Mouse (Mus musculus) embryonic facial prominence, embryonic 11.5 days (tissue): ENCODE measurements at regions not wholly inside any gene's neighbourhood (a gene's known extent, or its start where the extent isn't known, plus 50 kb on each side); places are given as distances from the start of the nearest gene placed in this dataset.
A peak's percentile ranks its signal among the peaks of the same experiment; 100 is the strongest.

Source experiments
- ATAC-seq: fragments of 200-750 bp; cut with Nextera tagmentation; replicated peaks from 2 replicates; pipeline ENCODE4 v1.8.0; 2017; ENCODE audit warnings: low read depth; ENCODE audit not compliant: insufficient number of reproducible peaks, low FRiP score, low TSS enrichment
- DNase-seq: peaks from one replicate; pipeline ENCODE4 v3.0.0-alpha.2; 2015; ENCODE audit warnings: low spot score
- H3K27ac ChIP-seq: fragments of 300-500 bp; sonication (generic); replicated peaks from 2 replicates; pipeline ENCODE4 v1.5.1; 2014; ENCODE audit warnings: mild to moderate bottlenecking, low read depth, low read length, control low read depth
- H3K27me3 ChIP-seq: fragments of 300-500 bp; sonication (generic); 2 replicates; pipeline ENCODE4 v1.6.1; 2014; ENCODE audit warnings: mild to moderate bottlenecking, low read length, moderate library complexity, mixed read lengths; ENCODE audit not compliant: control insufficient read depth, insufficient read depth
- H3K36me3 ChIP-seq: fragments of 300-500 bp; sonication (generic); replicated peaks from 2 replicates; pipeline ENCODE4 v1.6.1; 2014; ENCODE audit warnings: low read depth, mild to moderate bottlenecking, low read length, moderate library complexity, mixed read lengths; ENCODE audit not compliant: control insufficient read depth, insufficient read depth
- H3K4me1 ChIP-seq: fragments of 300-500 bp; sonication (generic); 2 replicates; pipeline ENCODE4 v1.6.1; 2014; ENCODE audit warnings: low read length, mixed read lengths; ENCODE audit not compliant: control insufficient read depth, insufficient read depth
- H3K4me2 ChIP-seq: fragments of 300-500 bp; sonication (generic); 2 replicates; pipeline ENCODE4 v1.6.1; 2014; ENCODE audit warnings: low read depth, mild to moderate bottlenecking, control low read depth, low read length, moderate library complexity
- H3K4me3 ChIP-seq: fragments of 300-500 bp; sonication (generic); 2 replicates; pipeline ENCODE4 v1.5.1; 2014; ENCODE audit warnings: low read depth, low read length, control low read depth
- H3K9ac ChIP-seq: fragments of 300-500 bp; sonication (generic); replicated peaks from 2 replicates; pipeline ENCODE4 v1.6.1; 2014; ENCODE audit warnings: mild to moderate bottlenecking, control low read depth, low read length
- H3K9me3 ChIP-seq: fragments of 300-500 bp; sonication (generic); replicated peaks from 2 replicates; pipeline ENCODE4 v1.6.1; 2016; ENCODE audit warnings: mild to moderate bottlenecking, low read length, inconsistent platforms, mixed read lengths; ENCODE audit not compliant: control insufficient read depth
- WGBS: fragments of 180-500 bp; shearing (Covaris S2); extraction: QIAGEN DNeasy Blood & Tissue Kit; methylation state at CpG from one replicate; pipeline ENCODE4 v1.1.7; 2014; 5-methylcytosine and 5-hydroxymethylcytosine counted together

DNA sequence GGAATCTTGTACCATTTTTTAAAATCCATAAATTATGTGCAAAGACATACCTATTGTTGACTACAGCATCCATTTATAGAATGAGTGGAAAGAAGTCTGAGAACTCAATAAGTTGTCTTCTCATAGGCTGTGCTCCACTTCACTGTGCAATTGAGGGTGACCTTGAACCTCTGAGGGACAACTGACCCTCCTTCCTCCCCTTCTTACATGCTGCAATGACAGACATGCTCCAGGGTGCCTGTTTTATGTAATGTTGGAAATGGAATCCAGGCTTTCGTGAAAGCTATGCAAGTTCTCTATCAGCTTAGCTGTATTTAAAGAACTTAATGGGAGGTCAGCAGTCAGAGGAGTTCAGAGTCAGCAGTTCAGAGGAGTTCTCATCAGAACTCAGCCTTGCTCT lies 118.9 kb upstream of the Vegfc start:
- Histone ChIP-seq H3K4me1 (no peaks in the 10 kb centered on the region), H3K4me3 (no peak overlapping the region), H3K27ac (no peak overlapping the region), H3K4me2 (no peak overlapping the region), H3K9me3 (no peaks in the 10 kb centered on the region), H3K9ac (no peak overlapping the region), H3K36me3 (no peaks in the 10 kb centered on the region), H3K27me3 (no peaks in the 10 kb centered on the region)
- 47% methylated on average over 1 of the region's 1 CpGs for WGBS
- no peak for DNase-seq
- no peak for ATAC-seq

- H3K27ac ChIP-seq = no peak overlapping the region
- WGBS = 95% methylated on average over 1 of the region's 1 CpGs
- no peaks in the 10 kb centered on the region for H3K27me3 ChIP-seq
- H3K9ac ChIP-seq = no peak overlapping the region
- no peak for ATAC-seq
- no peak overlapping the region for H3K4me3 ChIP-seq
- H3K36me3 ChIP-seq = no peaks in the 10 kb centered on the region
- DNase-seq = no peak
- H3K4me2 ChIP-seq = no peak overlapping the region
- no peaks in the 10 kb centered on the region for H3K4me1 ChIP-seq
- no peaks in the 10 kb centered on the region for H3K9me3 ChIP-seq
These were observed 114.4 kb upstream of the Vegfc start for GRCm38 (mm10) chr8:53962993-53963392.

DNA sequence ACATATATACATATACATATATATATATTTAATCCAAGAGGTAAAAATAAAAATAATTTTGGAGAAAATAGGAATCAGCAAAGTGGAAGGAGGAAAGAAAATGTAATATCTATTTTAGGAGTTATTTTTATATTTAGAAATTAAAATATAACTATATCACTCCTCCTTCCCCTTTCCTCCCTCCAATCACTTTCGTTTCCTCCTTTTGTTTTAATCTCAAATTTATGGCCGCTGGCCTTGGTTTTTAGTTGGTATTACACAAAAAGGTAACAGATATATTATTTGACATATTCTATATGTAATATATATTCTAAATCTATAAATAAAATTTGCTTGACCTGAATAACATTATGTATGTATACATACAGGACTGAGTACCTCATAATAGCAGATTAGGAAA lies 93.1 kb upstream of the Vegfc start:
- H3K27ac ChIP-seq = no peak overlapping the region
- WGBS = 89% methylated on average over 2 of the region's 2 CpGs
- H3K4me3 ChIP-seq = no peak overlapping the region
- H3K4me2 ChIP-seq = no peak overlapping the region
- H3K36me3 ChIP-seq = no peaks in the 10 kb centered on the region
- no peaks in the 10 kb centered on the region for H3K9me3 ChIP-seq
- no peak for ATAC-seq
- H3K4me1 ChIP-seq = no peaks in the 10 kb centered on the region
- H3K27me3 ChIP-seq = no peaks in the 10 kb centered on the region
- H3K9ac ChIP-seq = no peak overlapping the region
- DNase-seq = no peak

DNA sequence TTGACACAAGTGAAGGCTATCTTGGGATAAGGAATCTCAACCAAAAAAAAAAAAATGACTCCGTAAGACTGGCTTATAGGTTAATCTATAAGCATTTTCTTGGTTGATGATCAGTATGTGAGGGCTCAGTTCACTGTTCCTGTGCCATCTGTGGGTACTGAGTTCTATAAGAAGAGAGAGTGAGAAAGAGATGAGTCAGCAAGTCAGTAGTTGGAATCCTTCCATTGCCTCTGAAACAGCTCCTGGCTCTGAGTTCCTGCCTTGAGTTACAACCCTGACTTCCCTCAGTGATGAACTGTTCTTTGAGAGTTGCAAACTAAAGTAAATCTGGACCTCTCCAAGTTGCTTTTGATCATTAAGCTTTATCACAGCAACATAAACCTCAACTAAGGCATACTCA lies 91.7 kb upstream of the Vegfc start:
- Histone ChIP-seq H3K4me1 (no peaks in the 10 kb centered on the region), H3K36me3 (no peaks in the 10 kb centered on the region), H3K4me2 (no peak overlapping the region), H3K27me3 (no peaks in the 10 kb centered on the region), H3K9ac (no peak overlapping the region), H3K4me3 (no peak overlapping the region), H3K9me3 (no peaks in the 10 kb centered on the region), H3K27ac (no peak overlapping the region)
- DNase-seq (no peak), ATAC-seq (no peak)
- 93% methylated on average over 1 of the region's 1 CpGs for WGBS

DNA sequence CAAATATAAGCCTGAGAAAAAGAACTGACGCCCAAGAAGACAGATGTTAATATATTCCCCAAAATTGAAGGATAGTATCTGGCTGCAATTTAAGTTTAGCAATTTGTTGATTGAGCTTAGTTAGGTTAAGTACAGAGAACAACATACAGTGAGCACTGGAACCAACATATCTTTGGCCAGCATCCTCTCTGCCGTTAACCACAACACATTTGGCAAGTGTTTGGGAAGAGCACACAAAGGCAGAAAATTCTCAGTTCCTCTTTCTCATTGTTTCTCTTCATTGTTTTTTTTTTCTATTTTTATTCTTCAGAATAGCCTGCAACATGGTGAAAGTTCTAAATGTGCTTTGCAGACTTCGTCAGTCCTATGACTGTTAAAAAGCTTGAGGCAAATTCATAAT lies 83.2 kb upstream of the Vegfc start:
- Histone ChIP-seq H3K36me3 (no peaks in the 10 kb centered on the region), H3K27ac (no peak overlapping the region), H3K27me3 (no peaks in the 10 kb centered on the region), H3K9me3 (no peaks in the 10 kb centered on the region), H3K4me1 (no peaks in the 10 kb centered on the region), H3K4me2 (no peak overlapping the region), H3K4me3 (no peak overlapping the region), H3K9ac (no peak overlapping the region)
- ATAC-seq = no peak
- WGBS = 90% methylated on average over 3 of the region's 3 CpGs
- DNase-seq = no peak

- H3K4me1 ChIP-seq = no peaks in the 10 kb centered on the region
- no peaks in the 10 kb centered on the region for H3K9me3 ChIP-seq
- no peaks in the 10 kb centered on the region for H3K36me3 ChIP-seq
- no peak overlapping the region for H3K4me3 ChIP-seq
- H3K27ac ChIP-seq = no peak overlapping the region
- ATAC-seq (no peak), DNase-seq (peak; percentile 30)
- WGBS = 61% methylated on average over 2 of the region's 2 CpGs
- no peaks in the 10 kb centered on the region for H3K27me3 ChIP-seq
- H3K9ac ChIP-seq = no peak overlapping the region
- no peak overlapping the region for H3K4me2 ChIP-seq
These were observed 79.9 kb upstream of the Vegfc start for GRCm38 (mm10) chr8:53997461-53997860.

GRCm38 (mm10) chr8:54002948-54003347 lies 74.5 kb upstream of the Vegfc start:
- Histone ChIP-seq H3K4me2 (no peak overlapping the region), H3K4me1 (no peaks in the 10 kb centered on the region), H3K9ac (no peak overlapping the region), H3K9me3 (no peaks in the 10 kb centered on the region), H3K4me3 (no peak overlapping the region), H3K36me3 (no peaks in the 10 kb centered on the region), H3K27ac (no peak overlapping the region), H3K27me3 (no peaks in the 10 kb centered on the region)
- 76% methylated on average over 1 of the region's 1 CpGs for whole genome bisulfite sequencing
- DNase-seq (no peak), ATAC-seq (no peak)

DNA sequence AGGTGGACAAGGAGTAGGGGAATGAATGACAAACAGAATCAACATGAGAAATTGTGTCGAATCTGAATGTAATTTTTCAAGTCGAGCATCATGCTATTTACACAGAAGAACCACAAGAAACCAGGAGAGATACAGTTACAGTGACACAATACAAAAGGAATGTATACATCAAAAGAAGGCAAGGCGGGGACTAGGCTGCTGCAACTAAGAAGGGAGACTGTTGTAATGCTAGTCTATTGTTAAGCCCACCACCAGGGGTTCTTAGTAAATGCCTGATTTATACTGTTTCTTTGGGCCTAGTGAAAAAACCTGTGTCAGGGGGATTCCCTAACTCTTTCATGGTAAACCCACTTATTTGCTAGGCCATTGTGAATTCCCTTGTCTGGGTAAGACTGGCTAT lies 63.3 kb upstream of the Vegfc start:
- Histone ChIP-seq H3K4me1 (no peaks in the 10 kb centered on the region), H3K9me3 (no peaks in the 10 kb centered on the region), H3K27me3 (no peaks in the 10 kb centered on the region), H3K27ac (no peak overlapping the region), H3K9ac (no peak overlapping the region), H3K4me3 (no peak overlapping the region), H3K36me3 (no peaks in the 10 kb centered on the region), H3K4me2 (no peak overlapping the region)
- ATAC-seq = no peak
- DNase-seq = no peak
- WGBS = 36% methylated on average over 3 of the region's 3 CpGs
